ENCODE assay signal across 9 mouse cellular contexts in genomic region chr7:112158316-112158741, GRCm38 (mm10). TPM values are rescaled to one million over a fixed set of nuclear protein-coding genes. Genes with fewer than 3 reads are reported as not detected.
DNase-seq lines count a peak whose midpoint lies in the region; ATAC-seq and TF ChIP-seq lines count a peak whose summit lies in the region.
"Had no signal": no experiment of that assay in that cellular context is flagged by ENCODE, and none has a peak within 500 bp of the region (broad histone marks: within the 10 kb centered on the region; RNA-seq: fewer than 3 reads in every experiment).

No protein-coding gene starts in this region.

- H3K36me3 ChIP-seq in embryonic facial prominence, embryonic 11.5 days (replicated peaks; ENCODE audit: control insufficient read depth, insufficient read depth, low read depth, low read length): no peaks in the 10 kb centered on the region
- no peaks in the 10 kb centered on the region for H3K36me3 ChIP-seq in hindbrain, embryonic 16.5 days (ENCODE audit: control insufficient read depth, insufficient read depth, low read length)
- no peaks in the 10 kb centered on the region for H3K36me3 ChIP-seq in lung, postnatal 0 days (ENCODE audit: insufficient read depth, low read length)

- H3K9ac ChIP-seq in embryonic facial prominence, embryonic 11.5 days (replicated peaks; ENCODE audit: low read length): peak overlapping the region; percentile 65
- H3K9ac ChIP-seq in hindbrain, embryonic 16.5 days (ENCODE audit: low read depth, low read length): peak overlapping the region; percentile 53
- peak overlapping the region; percentile 29; the same call in 1 of the 2 replicates for H3K9ac ChIP-seq in lung, postnatal 0 days (replicated peaks; ENCODE audit: low read depth)

- peak; percentile 35; the same call in 1 of the 2 replicates for ATAC-seq in embryonic facial prominence, embryonic 11.5 days (replicated peaks; ENCODE audit: insufficient number of reproducible peaks, low FRiP score, low TSS enrichment, low read depth)
- ATAC-seq in hindbrain, embryonic 16.5 days: peak; percentile 50
- peak; percentile 42 for ATAC-seq in lung, postnatal 0 days
- no peak for ATAC-seq in megakaryocyte-erythroid progenitor cell, adult 5-6 weeks (replicated peaks; ENCODE audit: low FRiP score, low TSS enrichment, poor library complexity, severe bottlenecking)

- peak; percentile 33; the same call in 1 of the 2 replicates for TF ChIP-seq POLR2A in lung, adult 2 months (IDR thresholded peaks at IDR 0.05; ENCODE audit: borderline replicate concordance, extremely low read depth, low read depth, low read length)

- H3K4me3 ChIP-seq in lung, adult 2 months (replicated peaks; ENCODE audit: extremely low read depth, low read depth, low read length): peak overlapping the region; percentile 55
- H3K4me3 ChIP-seq in embryonic facial prominence, embryonic 11.5 days (ENCODE audit: low read depth, low read length): peak overlapping the region; percentile 48
- H3K4me3 ChIP-seq in hindbrain, embryonic 16.5 days (ENCODE audit: low read length): peak overlapping the region; percentile 40
- H3K4me3 ChIP-seq in lung, postnatal 0 days (ENCODE audit: low read depth, low read length): peak overlapping the region; percentile 44

- 0 out of 2 replicates have a peak, but pooled peaks cover 2% of the 10 kb centered on the region for H3K4me1 ChIP-seq in lung, adult 2 months (ENCODE audit: control insufficient read depth, insufficient read depth, low read length)
- H3K4me1 ChIP-seq in embryonic facial prominence, embryonic 11.5 days (ENCODE audit: control insufficient read depth, insufficient read depth, low read length): no peaks in the 10 kb centered on the region
- peaks cover 19% of the 10 kb centered on the region for H3K4me1 ChIP-seq in hindbrain, embryonic 16.5 days (ENCODE audit: control insufficient read depth, insufficient read depth, low read depth, low read length)
- peaks cover 9% of the 10 kb centered on the region for H3K4me1 ChIP-seq in lung, postnatal 0 days (ENCODE audit: insufficient read depth, low read depth, low read length)

- WGBS in lung, adult 2 months: 3% methylated on average over 23 of the region's 23 CpGs
- 1% methylated on average over 23 of the region's 23 CpGs for WGBS in embryonic facial prominence, embryonic 11.5 days
- WGBS in hindbrain, embryonic 16.5 days: 1% methylated on average over 19 of the region's 23 CpGs
- 2% methylated on average over 21 of the region's 23 CpGs for WGBS in lung, postnatal 0 days

- TF ChIP-seq CTCF in lung, adult 2 months (IDR thresholded peaks at IDR 0.05; ENCODE audit: insufficient read depth, low read length): no peak
- no peak for TF ChIP-seq CTCF in lung, postnatal 0 days (IDR thresholded peaks at IDR 0.05)

- peak overlapping the region; percentile 73 for H3K4me2 ChIP-seq in embryonic facial prominence, embryonic 11.5 days (ENCODE audit: low read depth, low read length)
- peak overlapping the region; percentile 51 for H3K4me2 ChIP-seq in hindbrain, embryonic 16.5 days (ENCODE audit: low read length)
- H3K4me2 ChIP-seq in lung, postnatal 0 days (replicated peaks; ENCODE audit: low read depth, low read length): peak overlapping the region; percentile 55

- H3K27ac ChIP-seq in embryonic facial prominence, embryonic 11.5 days (replicated peaks; ENCODE audit: low read depth, low read length): no peak overlapping the region
- peak overlapping the region; percentile 15; the same call in 1 of the 2 replicates for H3K27ac ChIP-seq in hindbrain, embryonic 16.5 days (ENCODE audit: low read depth, low read length)
- H3K27ac ChIP-seq in lung, postnatal 0 days (ENCODE audit: low read length): peak overlapping the region; percentile 28

- DNase-seq in lung, adult 2 months: no peak
- DNase-seq in lung, postnatal 25 days (ENCODE audit: low spot score): no peak
- DNase-seq in embryonic facial prominence, embryonic 11.5 days (ENCODE audit: low spot score): peak; percentile 63
- peak; percentile 56 for DNase-seq in lung, postnatal 0 days (ENCODE audit: low spot score)
- DNase-seq in natural killer cell, adult 2 months (ENCODE audit: low spot score in 2 of 2): no peak
- DNase-seq in spleen, postnatal 4 days (ENCODE audit: low spot score in 2 of 2): no peak

- H3K27me3 ChIP-seq in embryonic facial prominence, embryonic 11.5 days (ENCODE audit: control insufficient read depth, insufficient read depth, low read length): 0 out of 2 replicates have a peak, but pooled peaks cover 3% of the 10 kb centered on the region
- H3K27me3 ChIP-seq in hindbrain, embryonic 16.5 days (replicated peaks; ENCODE audit: control insufficient read depth, insufficient read depth, low read length): peaks cover 4% of the 10 kb centered on the region; the same call in 1 of the 2 replicates
- 0 out of 2 replicates have a peak, but pooled peaks cover 13% of the 10 kb centered on the region for H3K27me3 ChIP-seq in lung, postnatal 0 days (replicated peaks; ENCODE audit: insufficient read depth, low read length)

- no peaks in the 10 kb centered on the region for H3K9me3 ChIP-seq in embryonic facial prominence, embryonic 11.5 days (replicated peaks; ENCODE audit: control insufficient read depth, low read length)
- no peaks in the 10 kb centered on the region for H3K9me3 ChIP-seq in hindbrain, embryonic 16.5 days (ENCODE audit: control insufficient read depth, low read length)
- no peaks in the 10 kb centered on the region for H3K9me3 ChIP-seq in lung, postnatal 0 days (ENCODE audit: low read length)

- no peak for TF ChIP-seq EP300 in lung, postnatal 0 days (IDR thresholded peaks at IDR 0.05)

RNA-seq across cellular contexts. Expression of gene Dkk3, which starts 0.5 kb away (rescaled TPM):
- 28.3 and 32.3 TPM in 2 replicates for polyA plus RNA-seq in lung, adult 2 months (2012; rRNA removed)
- polyA plus RNA-seq in embryonic facial prominence, embryonic 11.5 days (2014; fragmentation: Nextera tagmentation; extraction: Ambion mirVana): 17.0 and 28.7 TPM in 2 replicates
- 38.5 and 39.8 TPM in 2 replicates for polyA plus RNA-seq in hindbrain, embryonic 16.5 days (2015; fragmentation: Nextera tagmentation; extraction: Ambion mirVana)
- 82.5 and 88.3 TPM in 2 replicates for polyA plus RNA-seq in lung, postnatal 0 days (2015; fragmentation: Nextera tagmentation; extraction: Ambion mirVana)
- not detected in 2 replicates for total RNA-seq in megakaryocyte-erythroid progenitor cell, adult 5-6 weeks (2014; fragmentation: Nextera tagmentation)
- not detected in 2 replicates for total RNA-seq in megakaryocyte-erythroid progenitor cell, adult 5-6 weeks (2017)
- total RNA-seq: neutrophil, adult 5-6 weeks had no signal

Comparison
In these comparisons a context has a peak if more than half of its experiments do, and no peak if none do; other contexts are left out.
1. DNase-seq: peak in embryonic facial prominence, embryonic 11.5 days (single experiment) and lung, postnatal 0 days (single experiment); none in lung, adult 2 months (single experiment), lung, postnatal 25 days (single experiment), natural killer cell, adult 2 months (0 of 2) and spleen, postnatal 4 days (0 of 2).
2. Peak in every context shown above with its lines, with median percentiles within 50 percentile points of each other: H3K4me3 ChIP-seq, H3K4me2 ChIP-seq and H3K9ac ChIP-seq.